In the genomic region with DNA sequence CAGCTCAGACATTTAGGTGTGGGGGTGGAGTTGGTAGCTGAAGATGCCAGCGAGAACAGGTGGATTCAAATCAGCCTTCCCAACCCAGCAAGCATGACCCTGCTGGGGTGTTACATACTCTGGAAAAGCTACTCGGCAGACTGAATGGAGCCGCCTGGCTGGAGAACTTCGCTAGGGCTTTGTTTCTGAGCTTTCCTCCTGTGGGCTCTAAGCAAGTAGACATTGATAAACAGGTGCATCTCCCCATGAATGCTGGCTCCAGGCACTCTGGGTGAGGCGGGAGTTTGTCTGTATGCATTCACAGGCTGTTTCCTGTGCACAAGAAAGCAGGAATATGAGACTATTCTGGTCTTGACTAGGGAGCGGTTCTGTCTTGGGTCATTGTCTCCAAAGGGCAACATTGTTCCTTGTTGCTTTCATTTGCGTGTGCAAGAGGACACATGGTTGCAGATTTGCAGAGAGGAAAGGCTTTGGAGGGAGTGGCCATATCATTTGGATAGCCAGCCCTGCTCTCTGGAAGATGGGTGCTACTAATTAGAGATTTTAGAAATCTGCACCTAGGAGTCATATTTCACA, we compare ENCODE assay signal across 25 mouse cellular contexts. TPM values are rescaled to one million over a fixed set of nuclear protein-coding genes. Genes with fewer than 3 reads are reported as not detected.
DNase-seq lines count a peak whose midpoint lies in the region; ATAC-seq and TF ChIP-seq lines count a peak whose summit lies in the region.
"Had no signal": no experiment of that assay in that cellular context is flagged by ENCODE, and none has a peak within 500 bp of the region (broad histone marks: within the 10 kb centered on the region; RNA-seq: fewer than 3 reads in every experiment).

No protein-coding gene starts in this region.

- DNase-seq in hindbrain, postnatal 0 days (ENCODE audit: low spot score), result peak; percentile 50
- peak; percentile 24 for DNase-seq in ES-CJ7 (ENCODE audit: low read depth, low spot score)
- peak; percentile 75 for DNase-seq in cerebellum, adult 11-12 months
- DNase-seq in cerebellum, postnatal 10 days, result peak; percentile 73 to 84
- no peak for DNase-seq in retina, postnatal 1 day
- no peak for DNase-seq in adrenal gland, adult (ENCODE audit: inconsistent age in 2 of 2, low spot score in 1 of 2)
- no peak for DNase-seq in frontal cortex, postnatal 14 days (ENCODE audit: low spot score in 2 of 2)
- DNase-seq: forebrain, postnatal 0 days; gastrocnemius, postnatal 36 days; heart, postnatal 4 days; kidney, postnatal 36 days; liver, embryonic 13.5 days; lung, adult 2 months; lung, postnatal 14 days; thymus, adult 18-20 months; thymus, postnatal 36 days had no signal

- WGBS in hindbrain, postnatal 0 days, result 36% methylated on average over 7 of the region's 7 CpGs
- 51% methylated on average over 7 of the region's 7 CpGs for WGBS in hindbrain, embryonic 12.5 days

- no peaks in the 10 kb centered on the region for H3K9me3 ChIP-seq in hindbrain, postnatal 0 days (ENCODE audit: low read length)
- H3K9me3 ChIP-seq in hindbrain, embryonic 12.5 days (replicated peaks), result no peaks in the 10 kb centered on the region
- H3K9me3 ChIP-seq: G1E; liver, embryonic 13.5 days; midbrain, embryonic 15.5 days; neural tube, embryonic 13.5 days had no signal

- H3K4me2 ChIP-seq in hindbrain, postnatal 0 days (ENCODE audit: low read depth, low read length), result no peak overlapping the region
- no peak overlapping the region for H3K4me2 ChIP-seq in hindbrain, embryonic 12.5 days (replicated peaks)
- H3K4me2 ChIP-seq: liver, embryonic 13.5 days; midbrain, embryonic 15.5 days; neural tube, embryonic 13.5 days had no signal

- ATAC-seq in hindbrain, postnatal 0 days, result no peak
- ATAC-seq in hindbrain, embryonic 12.5 days (ENCODE audit: low FRiP score), result no peak
- ATAC-seq: forebrain, postnatal 0 days; hindbrain, embryonic 16.5 days; intestine, embryonic 16.5 days; midbrain, embryonic 15.5 days had no signal

- H3K36me3 ChIP-seq in hindbrain, postnatal 0 days (ENCODE audit: insufficient read depth, low read length), result no peaks in the 10 kb centered on the region
- no peaks in the 10 kb centered on the region for H3K36me3 ChIP-seq in hindbrain, embryonic 12.5 days
- H3K36me3 ChIP-seq: G1E; liver, embryonic 13.5 days; midbrain, embryonic 15.5 days; neural tube, embryonic 13.5 days had no signal

- H3K4me3 ChIP-seq in hindbrain, postnatal 0 days (ENCODE audit: low read length), result no peak overlapping the region
- H3K4me3 ChIP-seq in hindbrain, embryonic 12.5 days, result no peak overlapping the region
- H3K4me3 ChIP-seq: liver, embryonic 13.5 days; midbrain, embryonic 15.5 days; myocyte; neural tube, embryonic 13.5 days had no signal

- H3K27ac ChIP-seq in hindbrain, postnatal 0 days, result peak overlapping the region; percentile 45; the same call in 1 of the 2 replicates
- H3K27ac ChIP-seq in hindbrain, embryonic 12.5 days, result no peak overlapping the region
- H3K27ac ChIP-seq: liver, embryonic 13.5 days; midbrain, embryonic 15.5 days; neural tube, embryonic 13.5 days had no signal

- TF ChIP-seq CTCF in hindbrain, postnatal 0 days (IDR thresholded peaks at IDR 0.05; ENCODE audit: low read depth), result no peak

- no peaks in the 10 kb centered on the region for H3K27me3 ChIP-seq in hindbrain, postnatal 0 days (ENCODE audit: insufficient read depth, low read length)
- H3K27me3 ChIP-seq in hindbrain, embryonic 12.5 days, result peaks cover 7% of the 10 kb centered on the region
- H3K27me3 ChIP-seq: midbrain, embryonic 15.5 days; neural tube, embryonic 13.5 days had no signal

- H3K9ac ChIP-seq in hindbrain, postnatal 0 days (replicated peaks; ENCODE audit: low read length), result no peak overlapping the region
- no peak overlapping the region for H3K9ac ChIP-seq in hindbrain, embryonic 12.5 days
- H3K9ac ChIP-seq: forebrain, postnatal 0 days; liver, embryonic 13.5 days; midbrain, embryonic 15.5 days; neural tube, embryonic 13.5 days had no signal

- peaks cover 8% of the 10 kb centered on the region; the same call in 1 of the 2 replicates for H3K4me1 ChIP-seq in hindbrain, postnatal 0 days (ENCODE audit: insufficient read depth, low read length)
- H3K4me1 ChIP-seq in hindbrain, embryonic 12.5 days, result 0 out of 2 replicates have a peak, but pooled peaks cover 4% of the 10 kb centered on the region
- H3K4me1 ChIP-seq: liver, embryonic 13.5 days; midbrain, embryonic 15.5 days had no signal

RNA-seq across cellular contexts. Expression of a gene that starts 6.3 kb away (rescaled TPM):
- total RNA-seq in hindbrain, postnatal 0 days (2014; rRNA removed), result 461 and 490 TPM in 2 replicates
- 752 and 767 TPM in 2 replicates for polyA plus RNA-seq in hindbrain, postnatal 0 days (2015; fragmentation: Nextera tagmentation; extraction: Ambion mirVana)
- 190 and 196 TPM in 2 replicates for polyA plus RNA-seq in hindbrain, embryonic 12.5 days (2016; fragmentation: Nextera tagmentation; extraction: Ambion mirVana)
- polyA plus RNA-seq: G1E had no signal

RNA-seq across cellular contexts. Expression of a gene that starts 35.7 kb away (rescaled TPM):
- total RNA-seq in hindbrain, postnatal 0 days (2014; rRNA removed), result 17.1 and 18.6 TPM in 2 replicates
- 19.5 and 21.5 TPM in 2 replicates for polyA plus RNA-seq in hindbrain, postnatal 0 days (2015; fragmentation: Nextera tagmentation; extraction: Ambion mirVana)
- polyA plus RNA-seq in hindbrain, embryonic 12.5 days (2016; fragmentation: Nextera tagmentation; extraction: Ambion mirVana), result 1.9 and 2.1 TPM in 2 replicates
- total RNA-seq: megakaryocyte, adult 5-6 weeks had no signal
- polyA plus RNA-seq: G1E had no signal

RNA-seq across cellular contexts. Expression of a gene that starts 44.8 kb away (rescaled TPM):
- 0.04 TPM in 1 of 2 replicates, not detected in the other for total RNA-seq in hindbrain, postnatal 0 days (2014; rRNA removed)
- polyA plus RNA-seq in hindbrain, postnatal 0 days (2015; fragmentation: Nextera tagmentation; extraction: Ambion mirVana), result not detected in 2 replicates
- 0.06 TPM in 1 of 2 replicates, not detected in the other for polyA plus RNA-seq in hindbrain, embryonic 12.5 days (2016; fragmentation: Nextera tagmentation; extraction: Ambion mirVana)
- total RNA-seq: forebrain, postnatal 0 days; left cerebral cortex, postnatal 25 days had no signal
- polyA plus RNA-seq: G1E; liver, embryonic 13.5 days; midbrain, embryonic 15.5 days; myocyte; neural tube, embryonic 13.5 days had no signal

Comparison
In these comparisons a context has a peak if more than half of its experiments do, and no peak if none do; other contexts are left out.
1. DNase-seq: peak in hindbrain, postnatal 0 days (single experiment), ES-CJ7 (single experiment), cerebellum, adult 11-12 months (single experiment) and cerebellum, postnatal 10 days (2 of 2); none in retina, postnatal 1 day (single experiment), adrenal gland, adult (0 of 2) and frontal cortex, postnatal 14 days (0 of 2).